Mouse (Mus musculus) cerebellum, adult 2 months (tissue): ENCODE data around the gene H2afy2.

Source experiments
- CTCF ChIP-seq: fragments of 200-500 bp; IDR thresholded peaks from 2 replicates; pipeline ENCODE4 v1.5.1; 2011; ENCODE audit warnings: low read depth, mild to moderate bottlenecking, control low read depth, low read length, moderate library complexity, borderline replicate concordance; ENCODE audit not compliant: insufficient read depth
- POLR2A ChIP-seq: fragments of 200-500 bp; IDR thresholded peaks from 2 replicates; pipeline ENCODE4 v1.6.1; 2011; ENCODE audit warnings: low read length, control low read depth, borderline replicate concordance; ENCODE audit not compliant: insufficient read depth

DNA sequence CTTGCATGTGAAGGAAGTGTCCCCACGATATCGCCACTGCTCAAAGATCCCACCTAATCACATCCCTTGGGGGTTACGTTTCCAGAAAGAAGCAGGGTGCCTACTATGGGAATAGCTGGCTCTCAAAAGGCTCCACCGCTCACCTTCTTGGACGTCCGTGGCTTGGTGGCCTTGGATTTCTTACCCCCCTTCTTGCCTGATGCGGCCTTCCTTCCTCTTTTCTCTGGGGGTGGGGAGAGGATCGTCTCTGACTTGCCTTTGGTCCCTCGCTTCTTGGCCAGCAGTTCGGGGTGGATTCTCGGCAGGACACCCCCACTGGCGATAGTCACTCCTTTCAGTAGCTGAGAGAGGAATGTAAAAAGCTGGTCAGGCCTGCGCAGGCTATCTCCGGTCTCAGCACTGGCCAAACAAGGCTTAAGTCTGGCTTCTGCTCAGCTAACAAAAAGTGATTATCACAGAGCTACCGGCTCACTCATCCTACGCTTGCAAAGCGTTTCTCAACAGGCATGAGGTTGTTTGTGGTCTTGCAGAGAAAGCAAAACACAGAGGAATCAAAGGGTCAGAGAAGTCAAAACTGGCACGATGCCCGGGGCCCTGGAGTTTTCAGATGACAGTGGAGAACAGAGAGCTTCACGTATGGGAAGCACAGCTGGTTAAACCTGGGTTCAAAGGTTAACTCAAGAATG, 32.3 kb downstream of the H2afy2 start:
- TF ChIP-seq CTCF, result no peak
- no peak for TF ChIP-seq POLR2A
